Mouse (Mus musculus): ENCODE results near the gene Gja10. TPM values are rescaled to one million over a fixed set of nuclear protein-coding genes. Genes with fewer than 3 reads are reported as not detected.

Gene Gja10
- polyA plus RNA-seq, 1 experiment from 2014 or later = not detected

- 93% methylated on average over 8 of the region's 8 CpGs for WGBS
- peaks cover 25% of the 10 kb centered on the region for H3K36me3 ChIP-seq (replicated peaks; ENCODE audit: control insufficient read depth, insufficient read depth)
- no peak for DNase-seq (ENCODE audit: low spot score)
- no peak overlapping the region for H3K4me2 ChIP-seq (replicated peaks)
- ATAC-seq (ENCODE audit: low FRiP score) = no peak
- no peak overlapping the region for H3K9ac ChIP-seq
- H3K9me3 ChIP-seq (ENCODE audit: control insufficient read depth, low read length) = no peaks in the 10 kb centered on the region
- no peaks in the 10 kb centered on the region for H3K27me3 ChIP-seq (ENCODE audit: control insufficient read depth, insufficient read depth, low read length)
- H3K4me3 ChIP-seq (replicated peaks; ENCODE audit: low read length) = no peak overlapping the region
- H3K4me1 ChIP-seq (replicated peaks; ENCODE audit: control insufficient read depth, insufficient read depth, low read length) = peaks cover 42% of the 10 kb centered on the region
- H3K27ac ChIP-seq = no peak overlapping the region
Observed at GRCm38 (mm10) chr4:32564918-32565317, 37.6 kb downstream of the Gja10 start.

DNA sequence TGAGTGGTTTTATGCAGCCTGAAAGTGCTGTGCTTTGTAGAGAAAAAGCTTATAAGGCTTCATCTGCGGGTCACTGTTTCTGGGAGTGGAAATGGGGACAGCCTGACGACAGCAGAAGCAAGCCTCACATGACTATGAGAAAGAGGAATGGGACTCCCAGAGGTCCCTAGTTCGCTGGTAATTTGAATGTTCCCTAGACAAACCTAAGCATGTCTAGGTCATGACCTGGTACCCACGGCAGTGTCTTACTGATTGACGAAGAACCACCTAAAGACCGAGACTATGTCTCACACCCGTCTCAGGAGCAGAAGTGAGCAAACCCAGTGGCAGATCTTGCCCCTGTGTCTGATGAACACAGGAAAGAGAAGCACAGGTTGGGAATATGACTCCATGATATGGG lies 38.1 kb downstream of the Gja10 start:
- no peaks in the 10 kb centered on the region for H3K9me3 ChIP-seq (ENCODE audit: control insufficient read depth, low read length)
- no peak overlapping the region for H3K9ac ChIP-seq
- ATAC-seq (ENCODE audit: low FRiP score) (no peak), DNase-seq (ENCODE audit: low spot score) (no peak)
- H3K27me3 ChIP-seq (ENCODE audit: control insufficient read depth, insufficient read depth, low read length) = no peaks in the 10 kb centered on the region
- no peak overlapping the region for H3K4me2 ChIP-seq (replicated peaks)
- H3K4me1 ChIP-seq (replicated peaks; ENCODE audit: control insufficient read depth, insufficient read depth, low read length) = peaks cover 37% of the 10 kb centered on the region
- WGBS = 87% methylated on average over 7 of the region's 7 CpGs
- H3K27ac ChIP-seq = no peak overlapping the region
- peaks cover 25% of the 10 kb centered on the region for H3K36me3 ChIP-seq (replicated peaks; ENCODE audit: control insufficient read depth, insufficient read depth)
- no peak overlapping the region for H3K4me3 ChIP-seq (replicated peaks; ENCODE audit: low read length)

DNA sequence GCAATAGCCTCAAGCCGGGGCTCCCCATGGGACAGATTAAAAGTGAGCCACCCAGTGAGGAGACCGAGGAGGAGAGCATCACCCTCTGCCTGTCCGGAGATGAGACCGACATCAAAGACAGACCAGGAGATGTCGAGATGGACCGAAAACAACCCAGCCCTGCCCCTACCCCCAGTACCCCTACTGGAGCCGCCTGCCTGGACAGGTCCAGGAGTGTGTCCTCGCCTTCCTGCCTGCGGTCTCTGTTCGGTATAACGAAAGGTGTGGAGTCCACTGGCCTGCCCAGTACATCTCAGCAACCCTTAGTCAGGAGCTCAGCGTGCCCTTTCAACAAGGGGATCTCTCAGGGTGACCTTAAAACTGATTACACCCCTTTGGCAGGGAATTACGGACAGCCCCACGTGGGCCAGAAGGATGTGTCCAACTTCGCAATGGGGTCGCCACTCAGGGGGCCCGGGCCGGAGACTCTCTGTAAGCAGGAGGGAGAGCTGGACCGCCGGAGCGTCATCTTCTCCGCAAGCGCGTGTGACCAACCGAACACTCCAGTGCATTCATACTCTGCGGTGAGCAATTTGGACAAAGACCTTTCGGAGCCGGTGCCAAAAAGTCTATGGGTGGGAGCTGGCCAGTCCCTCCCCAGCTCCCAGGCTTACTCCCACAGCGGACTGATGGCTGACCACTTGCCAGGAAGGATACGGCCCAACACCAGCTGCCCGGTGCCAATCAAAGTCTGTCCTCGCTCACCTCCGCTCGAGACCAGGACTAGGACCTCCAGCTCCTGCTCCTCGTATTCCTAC lies 40.0 kb downstream of the Gja10 start:
- Histone ChIP-seq H3K9ac (no peak overlapping the region), H3K27me3 (ENCODE audit: control insufficient read depth, insufficient read depth, low read length) (no peaks in the 10 kb centered on the region), H3K4me1 (replicated peaks; ENCODE audit: control insufficient read depth, insufficient read depth, low read length) (peaks cover 27% of the 10 kb centered on the region), H3K4me2 (replicated peaks) (no peak overlapping the region), H3K4me3 (replicated peaks; ENCODE audit: low read length) (no peak overlapping the region), H3K36me3 (replicated peaks; ENCODE audit: control insufficient read depth, insufficient read depth) (peaks cover 25% of the 10 kb centered on the region), H3K27ac (peak overlapping the region; percentile 88), H3K9me3 (ENCODE audit: control insufficient read depth, low read length) (no peaks in the 10 kb centered on the region)
- 94% methylated on average over 35 of the region's 35 CpGs for WGBS
- DNase-seq (ENCODE audit: low spot score) (no peak), ATAC-seq (ENCODE audit: low FRiP score) (0 out of 2 replicates have a peak, but pooled peaks have one; percentile 25)

DNA sequence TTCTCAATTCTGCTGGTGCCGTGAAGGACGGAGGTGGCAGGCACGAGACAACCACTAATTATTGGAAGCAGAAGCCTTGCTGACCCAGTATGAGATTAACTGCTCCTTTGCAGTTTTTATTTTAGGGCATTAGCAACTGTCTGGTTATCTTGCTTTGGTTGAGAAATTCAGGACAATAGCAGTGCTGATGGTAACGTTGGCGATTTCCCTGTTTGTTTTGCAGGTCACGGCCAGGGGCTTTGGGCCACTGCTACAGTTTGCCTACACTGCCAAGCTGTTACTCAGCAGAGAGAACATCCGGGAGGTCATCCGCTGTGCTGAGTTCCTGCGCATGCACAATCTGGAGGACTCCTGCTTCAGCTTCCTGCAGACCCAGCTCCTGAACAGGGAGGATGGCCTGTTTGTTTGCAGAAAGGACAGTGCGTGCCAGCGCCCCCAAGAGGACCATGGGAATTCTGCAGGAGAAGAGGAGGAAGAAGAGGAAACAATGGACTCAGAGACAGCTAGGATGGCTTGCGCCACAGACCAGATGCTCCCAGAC lies 40.9 kb downstream of the Gja10 start:
- H3K27me3 ChIP-seq (ENCODE audit: control insufficient read depth, insufficient read depth, low read length) = no peaks in the 10 kb centered on the region
- peak overlapping the region; percentile 51 for H3K9ac ChIP-seq
- DNase-seq (ENCODE audit: low spot score) (peak; percentile 57), ATAC-seq (ENCODE audit: low FRiP score) (peak; percentile 75; the same call in 1 of the 2 replicates)
- 30% methylated on average over 12 of the region's 12 CpGs for WGBS
- peak overlapping the region; percentile 30 for H3K4me2 ChIP-seq (replicated peaks)
- peaks cover 27% of the 10 kb centered on the region for H3K4me1 ChIP-seq (replicated peaks; ENCODE audit: control insufficient read depth, insufficient read depth, low read length)
- no peak overlapping the region for H3K4me3 ChIP-seq (replicated peaks; ENCODE audit: low read length)
- peak overlapping the region; percentile 88 for H3K27ac ChIP-seq
- no peaks in the 10 kb centered on the region for H3K9me3 ChIP-seq (ENCODE audit: control insufficient read depth, low read length)
- peaks cover 25% of the 10 kb centered on the region for H3K36me3 ChIP-seq (replicated peaks; ENCODE audit: control insufficient read depth, insufficient read depth)

- DNase-seq (ENCODE audit: low spot score) = peak; percentile 59
- Histone ChIP-seq H3K9me3 (ENCODE audit: control insufficient read depth, low read length) (no peaks in the 10 kb centered on the region), H3K36me3 (replicated peaks; ENCODE audit: control insufficient read depth, insufficient read depth) (peaks cover 25% of the 10 kb centered on the region), H3K9ac (peak overlapping the region; percentile 51), H3K27ac (peak overlapping the region; percentile 88), H3K4me1 (replicated peaks; ENCODE audit: control insufficient read depth, insufficient read depth, low read length) (peaks cover 27% of the 10 kb centered on the region), H3K27me3 (ENCODE audit: control insufficient read depth, insufficient read depth, low read length) (no peaks in the 10 kb centered on the region), H3K4me2 (replicated peaks) (peak overlapping the region; percentile 30), H3K4me3 (replicated peaks; ENCODE audit: low read length) (no peak overlapping the region)
- ATAC-seq (ENCODE audit: low FRiP score) = peak; percentile 71
- WGBS = 36% methylated on average over 8 of the region's 8 CpGs
Observed at GRCm38 (mm10) chr4:32560724-32561554, 41.6 kb downstream of the Gja10 start.

DNA sequence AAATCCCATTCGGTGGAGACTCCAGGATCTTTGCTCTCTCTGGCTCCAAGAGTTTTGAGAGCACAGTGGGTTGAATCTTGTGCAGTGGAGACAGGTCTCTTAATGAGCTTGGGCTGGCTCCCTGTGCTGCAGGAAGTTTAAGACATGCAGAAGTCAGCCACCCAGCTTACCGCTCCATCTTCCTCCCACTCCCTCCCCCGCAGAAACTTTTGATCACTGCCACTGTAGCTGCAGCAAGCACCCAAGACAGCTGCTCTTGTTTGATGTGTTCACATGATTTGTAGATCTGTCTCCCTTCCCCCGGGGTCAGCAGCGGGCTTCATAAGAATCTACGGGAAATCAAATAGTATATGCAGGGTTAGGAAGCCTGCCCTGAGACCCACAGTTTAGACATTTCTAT lies 42.3 kb downstream of the Gja10 start:
- H3K27me3 ChIP-seq (ENCODE audit: control insufficient read depth, insufficient read depth, low read length) = no peaks in the 10 kb centered on the region
- H3K4me1 ChIP-seq (replicated peaks; ENCODE audit: control insufficient read depth, insufficient read depth, low read length) = peaks cover 27% of the 10 kb centered on the region
- H3K4me2 ChIP-seq (replicated peaks) = no peak overlapping the region
- H3K4me3 ChIP-seq (replicated peaks; ENCODE audit: low read length) = no peak overlapping the region
- ATAC-seq (ENCODE audit: low FRiP score) = no peak
- 44% methylated on average over 6 of the region's 6 CpGs for WGBS
- no peak overlapping the region for H3K9ac ChIP-seq
- peaks cover 25% of the 10 kb centered on the region for H3K36me3 ChIP-seq (replicated peaks; ENCODE audit: control insufficient read depth, insufficient read depth)
- DNase-seq (ENCODE audit: low spot score) = no peak
- H3K27ac ChIP-seq = peak overlapping the region; percentile 88; the same call in 1 of the 2 replicates
- no peaks in the 10 kb centered on the region for H3K9me3 ChIP-seq (ENCODE audit: control insufficient read depth, low read length)

DNA sequence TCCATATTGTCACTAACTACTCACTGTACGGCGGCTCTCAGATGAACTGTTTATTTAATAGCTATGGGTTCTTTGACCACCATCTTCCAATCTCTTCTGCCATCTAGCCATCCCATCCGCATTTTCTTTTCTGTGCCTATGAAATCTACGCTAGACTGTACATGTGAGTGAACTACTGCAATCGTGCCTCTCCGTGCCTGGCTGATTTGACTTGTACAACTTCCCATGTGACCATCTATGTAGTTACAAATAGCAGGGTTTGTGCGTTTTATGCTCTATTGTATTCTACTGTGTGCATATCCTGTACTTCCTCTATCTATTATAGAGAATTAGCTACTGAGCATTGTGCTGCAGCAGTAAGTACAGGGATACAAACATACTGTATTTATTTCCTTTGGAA lies 47.1 kb downstream of the Gja10 start:
- WGBS = 90% methylated on average over 7 of the region's 7 CpGs
- Histone ChIP-seq H3K4me1 (replicated peaks; ENCODE audit: control insufficient read depth, insufficient read depth, low read length) (peaks cover 4% of the 10 kb centered on the region), H3K9ac (no peak overlapping the region), H3K4me3 (replicated peaks; ENCODE audit: low read length) (no peak overlapping the region), H3K9me3 (ENCODE audit: control insufficient read depth, low read length) (no peaks in the 10 kb centered on the region), H3K4me2 (replicated peaks) (no peak overlapping the region), H3K36me3 (replicated peaks; ENCODE audit: control insufficient read depth, insufficient read depth) (no peaks in the 10 kb centered on the region), H3K27me3 (ENCODE audit: control insufficient read depth, insufficient read depth, low read length) (no peaks in the 10 kb centered on the region), H3K27ac (no peak overlapping the region)
- no peak for DNase-seq (ENCODE audit: low spot score)
- no peak for ATAC-seq (ENCODE audit: low FRiP score)

DNA sequence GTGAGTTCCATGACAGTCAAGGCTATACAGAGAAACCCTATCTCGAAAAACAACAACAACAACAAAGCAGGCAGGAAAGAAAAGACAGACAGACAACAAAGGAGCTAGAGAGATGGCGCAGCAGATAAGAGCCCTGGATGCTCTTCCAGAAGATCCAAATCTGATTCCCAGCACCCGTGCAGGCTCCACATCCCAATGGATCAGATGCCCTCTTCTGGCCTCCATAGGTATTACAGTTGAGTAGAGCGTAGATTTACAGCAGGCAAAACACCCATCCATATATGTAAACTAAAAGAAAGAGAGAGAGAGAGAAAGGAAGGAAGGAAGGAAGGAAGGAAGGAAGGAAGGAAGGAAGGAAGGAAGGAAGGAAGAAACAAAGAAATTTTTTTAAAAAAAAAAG lies 51.2 kb downstream of the Gja10 start:
- no peaks in the 10 kb centered on the region for H3K9me3 ChIP-seq (ENCODE audit: control insufficient read depth, low read length)
- no peak overlapping the region for H3K9ac ChIP-seq
- no peak overlapping the region for H3K4me2 ChIP-seq (replicated peaks)
- H3K27me3 ChIP-seq (ENCODE audit: control insufficient read depth, insufficient read depth, low read length) = no peaks in the 10 kb centered on the region
- no peak overlapping the region for H3K27ac ChIP-seq
- 37% methylated on average over 4 of the region's 4 CpGs for WGBS
- H3K36me3 ChIP-seq (replicated peaks; ENCODE audit: control insufficient read depth, insufficient read depth) = no peaks in the 10 kb centered on the region
- no peaks in the 10 kb centered on the region for H3K4me1 ChIP-seq (replicated peaks; ENCODE audit: control insufficient read depth, insufficient read depth, low read length)
- DNase-seq (ENCODE audit: low spot score) (no peak), ATAC-seq (ENCODE audit: low FRiP score) (no peak)
- H3K4me3 ChIP-seq (replicated peaks; ENCODE audit: low read length) = no peak overlapping the region

DNA sequence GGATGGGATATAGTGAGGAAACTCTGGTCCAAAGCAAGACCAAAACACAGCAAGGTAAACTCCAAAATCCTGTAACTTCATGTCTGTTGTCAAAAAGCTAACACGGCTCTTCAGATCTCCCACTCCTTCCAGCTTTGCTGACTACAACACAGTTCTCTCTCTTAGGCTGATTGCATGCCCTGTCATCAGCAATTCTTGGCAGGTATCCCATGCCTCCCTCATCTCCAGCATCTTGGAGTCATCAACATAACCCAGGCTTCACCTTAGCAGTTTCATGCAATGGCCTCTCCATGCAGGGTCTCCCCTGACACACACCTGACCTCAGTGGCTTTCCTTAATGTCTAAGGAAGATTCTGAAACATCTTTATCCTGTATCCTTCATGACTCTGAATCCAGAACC lies 53.4 kb downstream of the Gja10 start:
- no peaks in the 10 kb centered on the region for H3K36me3 ChIP-seq (replicated peaks; ENCODE audit: control insufficient read depth, insufficient read depth)
- DNase-seq (ENCODE audit: low spot score) (no peak), ATAC-seq (ENCODE audit: low FRiP score) (no peak)
- no peaks in the 10 kb centered on the region for H3K9me3 ChIP-seq (ENCODE audit: control insufficient read depth, low read length)
- no peak overlapping the region for H3K4me3 ChIP-seq (replicated peaks; ENCODE audit: low read length)
- no peak overlapping the region for H3K9ac ChIP-seq
- H3K4me2 ChIP-seq (replicated peaks) = no peak overlapping the region
- no peaks in the 10 kb centered on the region for H3K27me3 ChIP-seq (ENCODE audit: control insufficient read depth, insufficient read depth, low read length)
- whole genome bisulfite sequencing = 91% methylated on average over 1 of the region's 1 CpGs
- H3K27ac ChIP-seq = no peak overlapping the region
- H3K4me1 ChIP-seq (replicated peaks; ENCODE audit: control insufficient read depth, insufficient read depth, low read length) = no peaks in the 10 kb centered on the region

Measured in hindbrain, embryonic 14.5 days (tissue).